Comparison of ENCODE assay signal across 16 mouse cellular contexts in the genomic region with DNA sequence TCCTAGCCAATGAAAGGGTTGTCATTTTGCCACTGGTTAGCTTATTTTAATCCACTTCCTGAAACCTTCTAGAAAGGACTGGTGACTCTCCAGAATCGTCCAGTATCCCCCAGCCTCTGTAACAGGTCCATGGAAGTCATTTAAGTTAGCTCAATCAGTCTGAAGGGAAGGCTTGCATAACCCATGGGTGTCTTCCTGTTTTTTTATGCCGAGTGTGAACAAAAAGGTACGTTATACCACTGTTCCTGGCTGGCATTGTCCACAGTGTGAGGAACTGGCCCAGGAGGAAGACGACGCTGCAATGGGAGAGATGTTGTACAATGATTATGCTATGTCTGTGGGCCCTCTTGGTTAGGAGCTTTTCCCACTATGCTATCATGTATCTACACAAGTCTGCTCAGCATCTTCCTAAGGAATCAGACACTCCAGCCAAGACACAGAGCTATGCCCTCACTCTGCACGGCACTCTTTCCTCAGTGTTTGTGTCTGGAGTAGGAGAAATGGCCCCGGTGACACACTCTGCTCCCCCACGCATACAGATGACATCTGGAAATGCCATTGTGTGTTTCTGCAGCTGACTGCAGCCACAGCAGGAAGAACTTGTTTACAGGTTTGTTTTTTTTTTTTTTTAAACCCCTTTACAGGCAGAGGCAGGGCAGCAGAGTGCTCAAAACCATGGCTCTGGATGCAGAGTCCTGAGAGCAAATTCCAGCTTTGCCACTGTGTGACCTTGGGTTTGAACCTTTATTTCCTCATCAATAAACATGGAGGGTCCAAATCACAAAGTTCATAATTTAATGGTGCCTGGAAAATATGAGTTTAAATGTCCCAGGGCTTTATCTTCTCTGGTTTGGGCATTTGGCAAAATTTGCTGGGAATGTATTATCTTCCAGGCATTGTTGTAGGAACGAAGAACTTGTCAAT. TPM values are rescaled to one million over a fixed set of nuclear protein-coding genes. Genes with fewer than 3 reads are reported as not detected.
DNase-seq lines count a peak whose midpoint lies in the region; ATAC-seq lines count a peak whose summit lies in the region.
"Had no signal": no experiment of that assay in that cellular context is flagged by ENCODE, and none has a peak within 500 bp of the region (broad histone marks: within the 10 kb centered on the region; RNA-seq: fewer than 3 reads in every experiment).

No protein-coding gene starts in this region.

- ATAC-seq in granulocyte monocyte progenitor cell, adult 5-6 weeks (replicated peaks; ENCODE audit: poor library complexity, severe bottlenecking) = peak; percentile 92
- ATAC-seq in megakaryocyte, adult 5-6 weeks (ENCODE audit: poor library complexity, severe bottlenecking) = peak; percentile 83
- ATAC-seq: activated CD4-positive, CD25-positive, alpha-beta regulatory T cell, adult 4 months; forebrain, embryonic 15.5 days; Patski had no signal

- H3K9me3 ChIP-seq in heart, embryonic 10.5 days = no peaks in the 10 kb centered on the region
- H3K9me3 ChIP-seq: forebrain, embryonic 15.5 days; lung, embryonic 15.5 days; midbrain, embryonic 12.5 days; neural tube, embryonic 15.5 days had no signal

- H3K36me3 ChIP-seq in heart, embryonic 10.5 days = no peaks in the 10 kb centered on the region
- H3K36me3 ChIP-seq: forebrain, embryonic 15.5 days; lung, embryonic 15.5 days; midbrain, embryonic 12.5 days; neural tube, embryonic 15.5 days had no signal

- H3K27me3 ChIP-seq in heart, embryonic 10.5 days (ENCODE audit: insufficient read depth, poor library complexity, severe bottlenecking) = no peaks in the 10 kb centered on the region
- H3K27me3 ChIP-seq: forebrain, embryonic 15.5 days; lung, embryonic 15.5 days; neural tube, embryonic 15.5 days; Patski had no signal

- WGBS in heart, embryonic 10.5 days = 64% methylated on average over 9 of the region's 9 CpGs

- no peak overlapping the region for H3K27ac ChIP-seq in heart, embryonic 10.5 days
- H3K27ac ChIP-seq: forebrain, embryonic 15.5 days; lung, embryonic 15.5 days; midbrain, embryonic 12.5 days; neural tube, embryonic 15.5 days had no signal

- H3K4me3 ChIP-seq in heart, embryonic 10.5 days = no peak overlapping the region
- H3K4me3 ChIP-seq: forebrain, embryonic 15.5 days; lung, embryonic 15.5 days; midbrain, embryonic 12.5 days; neural tube, embryonic 15.5 days had no signal

- peak; percentile 71 for DNase-seq in heart, adult 8-10 months (ENCODE audit: low spot score)
- no peak for DNase-seq in heart, embryonic 10.5 days (ENCODE audit: low spot score)
- DNase-seq in 416B (ENCODE audit: low read depth) (peak; percentile 18), adipocyte (ENCODE audit: low spot score) (no peak)
- DNase-seq in adrenal gland, adult 8-10 months = no peak
- DNase-seq: cerebellum, postnatal 10 days; liver; thymus, adult 2 months had no signal

- no peaks in the 10 kb centered on the region for H3K4me1 ChIP-seq in heart, embryonic 10.5 days
- H3K4me1 ChIP-seq: forebrain, embryonic 15.5 days; lung, embryonic 15.5 days; midbrain, embryonic 12.5 days; neural tube, embryonic 15.5 days had no signal

RNA-seq across cellular contexts. Expression of a gene that starts 15.5 kb away (rescaled TPM):
- total RNA-seq in heart, adult 8-10 months (2022) = 100 to 1,000 TPM in 3 of 4 experiments, 10 to 100 TPM in 1; 94.4 to 149 (median 104) TPM
- 1.4 and 1.6 TPM in 2 replicates for polyA plus RNA-seq in heart, embryonic 10.5 days (2016; fragmentation: Nextera tagmentation; extraction: Ambion mirVana)
- total RNA-seq in granulocyte monocyte progenitor cell, adult 5-6 weeks (2014; fragmentation: Nextera tagmentation) = 11.2 and 14.9 TPM in 2 replicates
- 9.1 and 14.0 TPM in 2 replicates for total RNA-seq in granulocyte monocyte progenitor cell, adult 5-6 weeks (2017)
- 7.0 and 9.4 TPM in 2 replicates for total RNA-seq in megakaryocyte, adult 5-6 weeks (2015)
- total RNA-seq in megakaryocyte, adult 5-6 weeks (2017) = 5.4 and 6.2 TPM in 2 replicates
- 10 to 100 TPM; 57.6 to 89.0 (median 71.0) TPM for total RNA-seq in adrenal gland, adult 8-10 months (2022)

Comparison
In these comparisons a context has a peak if more than half of its experiments do, and no peak if none do; other contexts are left out.
1. DNase-seq: peak in heart, adult 8-10 months (single experiment) and 416B (single experiment); none in heart, embryonic 10.5 days (single experiment), adrenal gland, adult 8-10 months (single experiment) and adipocyte (single experiment).